Mouse (Mus musculus) embryonic facial prominence, embryonic 14.5 days (tissue): ENCODE measurements around the gene Syne1. TPM values are rescaled to one million over a fixed set of nuclear protein-coding genes. Genes with fewer than 3 reads are reported as not detected.
"Not testable (repeated sequence)": the region's sequence is repeated elsewhere in the genome, so short reads cannot be mapped to it uniquely, and the experiment has no call there.

Experiments used
- ATAC-seq: fragments of 200-750 bp; cut with Nextera tagmentation; 2 replicates; pipeline ENCODE4 v1.8.0; 2017; ENCODE audit warnings: low read depth, moderate number of reproducible peaks, moderate TSS enrichment
- DNase-seq: peaks from one replicate; pipeline ENCODE4 v3.0.0-alpha.2; 2015; ENCODE audit warnings: low spot score
- H3K27ac ChIP-seq: fragments of 300-500 bp; sonication (generic); replicated peaks from 2 replicates; pipeline ENCODE4 v1.5.1; 2014; ENCODE audit warnings: low read depth, mild to moderate bottlenecking, low read length, moderate library complexity
- H3K27me3 ChIP-seq: fragments of 300-500 bp; sonication (generic); replicated peaks from 2 replicates; pipeline ENCODE4 v1.6.1; 2014; ENCODE audit warnings: low read length; ENCODE audit not compliant: control insufficient read depth, insufficient read depth
- H3K36me3 ChIP-seq: fragments of 300-500 bp; sonication (generic); 2 replicates; pipeline ENCODE4 v1.6.1; 2014; ENCODE audit warnings: low read length, mixed read lengths; ENCODE audit not compliant: control insufficient read depth, insufficient read depth
- H3K4me1 ChIP-seq: fragments of 300-500 bp; sonication (generic); 2 replicates; pipeline ENCODE4 v1.6.1; 2014; ENCODE audit warnings: antibody characterized with exemption, low read length; ENCODE audit not compliant: control insufficient read depth, insufficient read depth
- H3K4me2 ChIP-seq: fragments of 300-500 bp; sonication (generic); 2 replicates; pipeline ENCODE4 v1.6.1; 2014; ENCODE audit warnings: low read depth, mild to moderate bottlenecking, low read length, moderate library complexity, mixed read lengths
- H3K4me3 ChIP-seq: fragments of 300-500 bp; sonication (generic); 2 replicates; pipeline ENCODE4 v1.5.1; 2014; ENCODE audit warnings: low read depth, mild to moderate bottlenecking, low read length
- H3K9ac ChIP-seq: fragments of 300-500 bp; sonication (generic); 2 replicates; pipeline ENCODE4 v1.6.1; 2014; ENCODE audit warnings: low read depth, mild to moderate bottlenecking, low read length, moderate library complexity, mixed read lengths
- H3K9me3 ChIP-seq: fragments of 300-500 bp; sonication (generic); 2 replicates; pipeline ENCODE4 v1.6.1; 2016; ENCODE audit warnings: low read length; ENCODE audit not compliant: control insufficient read depth
- WGBS: fragments of 180-500 bp; shearing (Covaris S2); extraction: QIAGEN DNeasy Blood & Tissue Kit; methylation state at CpG from one replicate; pipeline ENCODE4 v1.1.7; 2014; 5-methylcytosine and 5-hydroxymethylcytosine counted together
- polyA plus RNA-seq: library from polyadenylated mRNA; unstranded; fragments of >200 nt; fragmentation: Nextera tagmentation; extraction: Ambion mirVana; gene quantifications from 2 replicates; pipeline ENCODE4 v1.2.1, GENCODE M21; 2014

Gene Syne1
- polyA plus RNA-seq, 1 experiment from 2014 or later: 14.4 TPM

DNA sequence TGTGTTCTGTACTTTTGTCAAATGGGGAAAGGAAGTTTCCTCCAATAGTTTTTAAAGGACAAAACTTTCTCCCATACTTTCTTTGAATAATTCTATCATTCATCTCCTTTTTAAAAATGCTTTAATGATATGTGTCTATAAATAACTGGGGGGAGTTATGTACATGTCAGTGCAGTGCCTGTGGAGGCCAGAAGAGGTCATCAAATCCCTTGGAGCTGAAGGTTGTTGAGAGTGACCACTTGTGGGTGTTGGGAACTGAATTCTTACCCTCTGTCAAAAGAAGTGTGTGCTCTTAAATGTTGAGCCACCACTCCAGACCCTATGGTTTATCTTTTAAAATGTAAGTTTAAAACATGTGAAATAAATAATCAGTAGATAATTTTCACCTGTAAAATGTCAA is 39.0 kb downstream of the Syne1 start:
- Histone ChIP-seq H3K36me3 (no peaks in the 10 kb centered on the region), H3K27ac (no peak overlapping the region), H3K9me3 (no peaks in the 10 kb centered on the region), H3K9ac (no peak overlapping the region), H3K4me3 (no peak overlapping the region), H3K27me3 (no peaks in the 10 kb centered on the region), H3K4me2 (no peak overlapping the region), H3K4me1 (no peaks in the 10 kb centered on the region)
- ATAC-seq: no peak
- DNase-seq: no peak

DNA sequence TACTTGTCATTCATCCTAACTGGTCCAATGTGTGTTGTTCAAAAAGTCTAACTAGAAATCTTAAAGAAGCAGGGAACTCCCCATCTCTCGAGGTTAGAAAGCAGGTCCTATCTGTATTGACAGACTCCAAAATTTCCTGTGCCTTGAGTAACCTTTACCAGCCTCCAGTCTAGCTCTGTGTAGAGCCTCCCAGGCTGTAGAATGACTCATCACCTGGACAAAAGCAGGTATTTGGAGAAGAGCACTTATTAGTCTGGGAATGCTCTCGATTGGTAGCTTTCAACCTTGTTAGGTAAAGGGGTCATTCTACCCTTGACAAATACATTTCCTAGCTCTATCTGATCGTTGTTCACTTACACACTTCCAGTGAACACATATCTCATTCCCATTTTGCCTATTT is 39.9 kb downstream of the Syne1 start:
- DNase-seq: no peak
- H3K4me3 ChIP-seq: no peak overlapping the region
- H3K27ac ChIP-seq: no peak overlapping the region
- no peaks in the 10 kb centered on the region for H3K36me3 ChIP-seq
- ATAC-seq: no peak
- H3K4me2 ChIP-seq: no peak overlapping the region
- H3K4me1 ChIP-seq: no peaks in the 10 kb centered on the region
- 75% methylated on average over 3 of the region's 3 CpGs for WGBS
- no peaks in the 10 kb centered on the region for H3K9me3 ChIP-seq
- H3K9ac ChIP-seq: no peak overlapping the region
- no peaks in the 10 kb centered on the region for H3K27me3 ChIP-seq

DNA sequence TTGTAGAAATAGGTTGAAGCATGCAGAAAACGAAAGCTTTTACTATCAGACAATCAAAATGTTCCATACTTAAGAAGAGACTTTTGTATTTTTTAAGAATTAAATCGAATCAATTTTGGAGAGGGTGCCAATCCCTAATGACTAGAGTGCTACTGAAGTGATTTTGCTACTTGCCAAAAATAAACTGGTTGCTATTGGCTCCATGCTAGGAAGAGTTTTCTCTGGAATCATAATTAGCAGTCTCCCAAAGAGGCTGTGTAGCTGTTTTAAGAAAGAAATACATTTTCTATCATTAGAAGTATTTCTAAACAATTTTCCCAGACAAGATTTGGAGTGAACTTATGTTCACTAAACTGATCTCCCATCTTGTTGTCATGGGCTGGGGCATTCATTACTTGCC is 43.8 kb downstream of the Syne1 start:
- Histone ChIP-seq H3K27me3 (no peaks in the 10 kb centered on the region), H3K36me3 (no peaks in the 10 kb centered on the region), H3K4me1 (no peaks in the 10 kb centered on the region), H3K4me2 (no peak overlapping the region), H3K9me3 (no peaks in the 10 kb centered on the region), H3K9ac (no peak overlapping the region), H3K27ac (no peak overlapping the region), H3K4me3 (no peak overlapping the region)
- WGBS: 78% methylated on average over 2 of the region's 2 CpGs
- no peak for ATAC-seq
- DNase-seq: no peak

DNA sequence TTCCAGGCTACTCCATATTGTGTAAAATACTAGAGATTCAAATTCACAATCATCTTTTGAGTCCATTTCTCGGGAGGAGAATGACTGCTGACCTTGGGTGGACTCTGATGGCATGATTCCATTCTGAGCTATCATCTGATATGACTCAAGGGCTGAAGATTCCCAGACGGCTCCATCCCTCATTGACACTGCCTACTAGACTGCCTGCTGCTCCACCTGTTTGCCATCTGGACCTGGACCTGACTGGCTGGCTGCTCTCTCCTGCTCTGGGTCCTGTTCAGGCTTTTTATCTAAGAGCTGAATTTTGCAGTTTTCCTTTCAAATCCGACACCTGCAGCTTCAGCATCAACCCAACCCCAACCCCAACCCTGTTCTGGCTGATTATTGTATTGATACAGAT is 46.5 kb downstream of the Syne1 start:
- no peak overlapping the region for H3K4me2 ChIP-seq
- H3K27ac ChIP-seq: no peak overlapping the region
- no peaks in the 10 kb centered on the region for H3K36me3 ChIP-seq
- no peaks in the 10 kb centered on the region for H3K9me3 ChIP-seq
- H3K9ac ChIP-seq: no peak overlapping the region
- DNase-seq (no peak), ATAC-seq (no peak)
- 58% methylated on average over 3 of the region's 3 CpGs for WGBS
- H3K27me3 ChIP-seq: no peaks in the 10 kb centered on the region
- H3K4me3 ChIP-seq: no peak overlapping the region
- no peaks in the 10 kb centered on the region for H3K4me1 ChIP-seq

DNA sequence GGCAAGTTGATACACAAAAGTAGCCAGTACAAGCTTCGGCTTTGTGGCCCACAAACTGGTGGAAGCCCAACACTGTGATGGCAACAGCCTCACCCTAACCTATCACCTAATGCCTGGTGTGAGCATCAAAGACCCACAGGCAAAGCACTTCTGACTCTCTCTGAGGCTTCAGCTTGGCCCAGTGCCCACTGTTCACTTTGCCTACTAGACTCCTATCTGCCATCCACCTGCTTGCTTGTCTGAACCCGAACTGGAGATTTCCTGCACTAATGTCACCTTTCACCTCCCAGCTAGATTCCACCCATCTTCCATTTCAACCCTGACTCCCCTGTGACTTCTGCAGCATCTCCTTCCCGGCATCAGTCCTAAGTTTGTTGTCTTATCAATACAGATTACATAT is 47.4 kb downstream of the Syne1 start:
- H3K4me3 ChIP-seq: no peak overlapping the region
- no peaks in the 10 kb centered on the region for H3K36me3 ChIP-seq
- DNase-seq: no peak
- no peak for ATAC-seq
- no peaks in the 10 kb centered on the region for H3K4me1 ChIP-seq
- no peak overlapping the region for H3K27ac ChIP-seq
- no peaks in the 10 kb centered on the region for H3K27me3 ChIP-seq
- no peaks in the 10 kb centered on the region for H3K9me3 ChIP-seq
- no peak overlapping the region for H3K4me2 ChIP-seq
- 71% methylated on average over 3 of the region's 3 CpGs for WGBS
- H3K9ac ChIP-seq: no peak overlapping the region

DNA sequence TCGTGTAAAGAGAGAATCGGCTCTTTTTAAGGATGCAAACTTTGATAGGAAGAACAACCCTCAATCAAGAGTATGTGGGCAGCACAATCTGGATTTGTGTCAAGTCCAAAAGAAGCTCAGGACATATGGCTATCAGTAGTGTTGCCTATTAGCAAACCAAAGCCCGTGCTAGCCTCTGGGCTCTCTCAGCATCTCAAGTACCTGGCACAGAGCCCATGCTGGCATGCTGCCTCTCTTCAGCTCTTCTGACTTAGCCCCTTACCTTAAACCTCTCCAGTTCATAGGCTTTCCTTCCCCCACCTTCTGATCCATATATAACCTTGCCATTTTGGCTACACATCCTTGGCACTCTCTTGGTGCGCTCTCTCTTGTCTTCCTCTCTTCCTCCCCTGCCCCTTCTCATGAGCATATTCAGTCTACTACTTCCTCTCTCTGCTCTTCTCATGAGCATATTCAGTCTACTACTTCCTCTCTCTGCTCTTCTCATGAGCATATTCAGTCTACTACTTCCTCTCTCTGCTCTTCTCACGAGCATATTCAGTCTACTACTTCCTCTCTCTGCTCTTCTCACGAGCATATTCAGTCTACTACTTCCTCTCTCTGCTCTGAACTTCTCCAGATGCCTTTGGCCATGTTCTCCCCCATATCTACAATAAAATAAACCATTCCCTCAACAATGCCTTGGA is 51.5 kb downstream of the Syne1 start:
- H3K36me3 ChIP-seq, DNase-seq: not testable (repeated sequence)
- 73% methylated on average over 6 of the region's 6 CpGs for WGBS

DNA sequence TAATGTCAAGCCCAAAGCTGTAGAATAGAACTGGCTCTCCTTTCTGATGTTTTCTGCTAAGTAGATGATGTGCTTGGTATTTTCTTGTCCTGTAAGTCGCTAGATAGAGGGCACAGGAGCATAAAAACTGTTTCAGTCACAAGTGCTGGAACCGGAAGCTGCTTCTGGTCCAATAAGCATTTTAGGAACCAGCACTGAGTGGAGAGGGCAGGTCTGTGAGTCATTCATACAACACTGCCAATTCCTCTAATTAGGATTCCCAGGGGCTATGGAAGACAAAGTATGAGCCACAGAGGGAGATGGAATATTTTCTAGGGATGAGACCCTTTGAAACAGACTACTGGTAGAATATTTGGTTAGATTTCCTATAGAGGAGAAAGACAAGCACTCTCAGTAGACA is 53.4 kb downstream of the Syne1 start:
- Histone ChIP-seq H3K4me2 (no peak overlapping the region), H3K36me3 (no peaks in the 10 kb centered on the region), H3K4me3 (no peak overlapping the region), H3K9ac (no peak overlapping the region), H3K9me3 (no peaks in the 10 kb centered on the region), H3K27ac (no peak overlapping the region), H3K4me1 (no peaks in the 10 kb centered on the region), H3K27me3 (no peaks in the 10 kb centered on the region)
- 75% methylated on average over 2 of the region's 2 CpGs for WGBS
- ATAC-seq (no peak), DNase-seq (no peak)

More for the DNA sequence above, 51.5 kb downstream of the Syne1 start:
- not testable (repeated sequence) for H3K9me3 ChIP-seq, H3K9ac ChIP-seq, H3K27ac ChIP-seq, H3K4me2 ChIP-seq, H3K27me3 ChIP-seq, ATAC-seq, H3K4me3 ChIP-seq, H3K4me1 ChIP-seq

DNA sequence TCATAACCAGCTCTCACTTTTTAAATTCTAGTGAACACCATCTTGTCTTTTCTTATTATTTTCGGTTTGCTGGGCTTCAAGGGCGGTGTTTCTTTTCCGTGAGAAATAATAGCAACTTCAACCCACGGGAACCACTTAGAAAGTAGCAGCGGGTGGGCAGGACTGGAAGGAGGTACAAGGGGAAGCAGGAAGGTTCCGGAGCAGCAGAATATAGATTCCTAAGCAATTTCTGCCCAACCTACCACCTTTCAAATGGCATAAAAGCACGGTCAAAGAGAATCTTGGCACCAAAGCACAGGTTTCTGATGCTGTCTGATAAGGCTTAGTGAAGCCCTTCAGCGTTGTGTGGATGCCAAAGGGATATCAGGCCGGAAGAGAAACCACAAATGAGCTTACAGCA is 60.2 kb downstream of the Syne1 start:
- H3K27me3 ChIP-seq: no peaks in the 10 kb centered on the region
- 85% methylated on average over 9 of the region's 9 CpGs for WGBS
- DNase-seq (no peak), ATAC-seq (no peak)
- no peak overlapping the region for H3K4me2 ChIP-seq
- no peaks in the 10 kb centered on the region for H3K9me3 ChIP-seq
- H3K36me3 ChIP-seq: no peaks in the 10 kb centered on the region
- no peaks in the 10 kb centered on the region for H3K4me1 ChIP-seq
- H3K27ac ChIP-seq: no peak overlapping the region
- no peak overlapping the region for H3K4me3 ChIP-seq
- H3K9ac ChIP-seq: no peak overlapping the region

DNA sequence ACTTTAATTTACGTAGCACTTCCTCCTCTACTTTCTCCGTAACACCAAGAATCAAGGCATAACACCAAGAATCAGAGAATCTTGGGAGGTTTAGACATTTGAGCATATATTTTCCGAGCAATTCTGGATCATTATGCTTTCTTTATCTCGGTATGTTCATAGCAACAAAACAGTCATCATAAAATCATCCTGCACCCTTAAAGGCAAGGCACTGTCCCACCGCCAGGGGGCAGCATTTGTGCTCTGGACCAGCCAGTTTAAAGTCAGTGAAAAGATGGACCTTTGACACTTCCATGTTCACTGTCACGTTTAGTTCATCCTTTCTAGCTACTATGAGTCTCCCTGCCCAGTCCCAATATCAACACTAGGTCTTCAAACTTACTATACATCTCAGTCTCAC is 61.3 kb downstream of the Syne1 start:
- ATAC-seq (no peak), DNase-seq (no peak)
- no peak overlapping the region for H3K27ac ChIP-seq
- no peaks in the 10 kb centered on the region for H3K36me3 ChIP-seq
- no peak overlapping the region for H3K4me2 ChIP-seq
- no peak overlapping the region for H3K4me3 ChIP-seq
- no peaks in the 10 kb centered on the region for H3K4me1 ChIP-seq
- H3K9me3 ChIP-seq: no peaks in the 10 kb centered on the region
- 65% methylated on average over 6 of the region's 6 CpGs for WGBS
- no peak overlapping the region for H3K9ac ChIP-seq
- H3K27me3 ChIP-seq: no peaks in the 10 kb centered on the region
